Mouse (Mus musculus): ENCODE measurements around the gene Olfr987.
"Not testable (repeated sequence)": the region's sequence is repeated elsewhere in the genome, so short reads cannot be mapped to it uniquely, and the experiment has no call there.

The Olfr987 gene

GRCm38 (mm10) chr2:85339215-85339614, at the start of gene Olfr987:
Gene Olfr987 (minus strand): TSS chr2:85339315.
- not testable (repeated sequence) for DNase-seq (ENCODE audit: low spot score in 2 of 2)

DNA sequence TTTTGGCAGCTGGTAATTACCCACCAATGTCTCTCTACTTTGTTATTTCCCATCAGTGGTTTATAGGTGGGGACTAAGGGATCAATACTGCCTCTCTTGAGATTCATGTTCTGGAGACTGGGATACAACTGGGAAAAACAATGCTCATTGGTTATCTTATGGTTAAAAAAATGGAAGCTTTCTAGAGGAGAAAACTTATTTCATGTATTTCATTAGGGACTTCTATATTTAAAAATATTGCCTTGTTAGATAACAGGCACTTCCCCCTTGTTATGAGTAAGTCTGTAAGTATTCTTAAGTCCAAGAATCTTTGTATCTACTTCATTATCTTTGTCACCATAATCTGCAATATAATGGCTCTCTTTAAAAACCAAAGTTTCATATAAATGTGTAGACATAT, 24.0 kb upstream of the Olfr987 start, which contains the start of gene Olfr988:
TSS of gene Olfr988 (minus strand) at position 101 of the 400 bp plus-strand sequence.
- not testable (repeated sequence) for DNase-seq (ENCODE audit: low spot score in 2 of 2)

DNA sequence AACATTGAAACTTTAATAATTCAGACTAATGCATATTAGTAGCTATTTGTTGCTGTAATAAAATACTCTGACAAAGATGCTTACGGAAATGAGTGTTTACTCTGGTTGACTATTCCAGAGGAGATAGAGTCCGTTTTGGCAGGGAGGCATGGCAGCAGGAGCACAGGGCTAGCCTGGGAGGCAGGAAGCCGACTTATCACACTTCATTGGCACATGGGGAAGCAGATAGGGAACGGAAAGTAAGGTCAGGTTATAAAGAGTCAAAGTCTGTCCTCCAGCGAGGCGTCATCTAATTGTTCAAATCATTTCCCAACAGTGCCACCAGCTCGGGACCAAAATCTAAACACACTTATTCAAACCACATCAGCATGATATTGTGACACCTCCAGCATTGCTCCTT, 857 bp upstream of the Olfr987 start:
- no peak for DNase-seq (ENCODE audit: low spot score in 2 of 2)

- DNase-seq (ENCODE audit: low spot score in 2 of 2) = no peak
Observed at GRCm38 (mm10) chr2:85319106-85319505, 20.0 kb downstream of the Olfr987 start.

DNA sequence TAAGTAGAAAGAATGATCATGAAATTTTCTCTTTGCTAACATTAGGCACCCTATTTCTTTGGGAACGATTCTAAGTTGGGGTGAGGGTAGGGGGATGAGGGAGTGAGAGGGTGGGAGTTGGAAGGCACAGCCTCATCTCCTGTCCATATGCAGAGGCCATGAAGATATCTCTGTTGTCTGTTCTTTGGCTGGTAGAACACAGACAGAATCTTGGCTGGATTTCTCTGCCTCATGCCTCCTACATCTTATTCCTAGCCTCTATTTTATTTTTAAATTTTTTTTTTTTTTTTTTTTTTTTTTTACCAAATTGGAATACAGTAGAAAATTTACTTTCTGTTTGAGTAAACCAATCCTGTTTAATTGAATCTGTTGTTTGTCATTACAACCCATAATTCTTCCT, 53.7 kb downstream of the Olfr987 start:
- DNase-seq (ENCODE audit: low spot score in 2 of 2) = no peak

DNA sequence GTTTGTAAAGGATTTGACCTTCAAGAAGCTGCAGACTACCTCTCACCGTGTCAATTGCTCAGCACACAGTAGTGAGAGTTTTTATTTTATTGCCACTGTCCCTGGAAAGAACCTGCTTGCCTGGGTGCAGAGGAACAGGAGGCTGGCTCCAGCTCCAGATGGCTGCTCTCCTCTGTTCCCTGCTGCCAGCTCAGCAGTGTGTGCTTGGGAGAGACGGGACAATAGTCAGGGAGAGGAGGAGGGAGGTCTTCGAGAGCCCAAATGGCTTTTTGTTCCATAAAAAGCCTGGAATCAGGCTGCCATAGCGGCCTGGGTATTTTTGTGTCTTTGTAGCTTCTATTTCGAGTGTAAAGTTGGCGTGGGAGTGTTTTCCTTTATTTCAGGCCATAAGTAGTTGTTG, 54.5 kb downstream of the Olfr987 start:
- DNase-seq (ENCODE audit: low spot score in 2 of 2) = no peak

DNA sequence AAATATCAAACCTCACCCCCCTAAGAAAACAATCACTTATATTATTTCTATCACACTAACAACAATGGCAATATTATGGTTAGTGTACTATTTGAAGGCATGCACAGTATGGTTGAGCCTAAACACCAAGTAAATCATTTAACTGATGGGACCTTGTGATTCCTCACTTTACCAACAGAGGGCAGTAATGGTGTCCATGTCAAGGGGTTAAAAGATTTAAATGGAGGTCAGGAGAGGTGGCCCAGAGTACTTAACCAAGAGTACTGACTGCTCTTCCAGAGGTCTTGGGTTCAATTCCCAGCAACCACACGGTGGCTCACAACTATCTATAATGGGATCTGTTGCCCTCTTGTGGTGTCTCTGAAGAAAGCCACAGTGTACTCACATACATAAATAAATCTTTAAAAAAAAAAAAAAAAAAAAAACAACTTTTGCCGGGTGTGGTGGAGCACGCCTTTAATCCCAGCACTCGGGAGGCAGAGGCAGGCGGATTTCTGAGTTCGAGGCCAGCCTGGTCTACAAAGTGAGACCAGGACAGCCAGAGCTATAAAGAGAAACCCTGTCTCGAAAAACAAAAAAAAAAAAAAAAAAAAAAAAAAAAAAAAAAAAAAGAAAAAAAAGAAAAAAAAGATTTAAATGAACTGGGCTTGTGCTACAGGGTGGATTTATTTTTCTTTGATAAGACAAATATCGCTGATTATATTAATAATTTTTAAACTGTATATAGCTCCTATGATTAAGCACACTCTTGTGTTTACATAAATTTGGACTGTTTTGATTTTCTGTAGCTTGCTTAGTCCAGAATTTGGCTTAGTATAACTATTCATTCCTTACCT, 55.3 kb downstream of the Olfr987 start:
- no peak for DNase-seq (ENCODE audit: low spot score in 2 of 2)

DNA sequence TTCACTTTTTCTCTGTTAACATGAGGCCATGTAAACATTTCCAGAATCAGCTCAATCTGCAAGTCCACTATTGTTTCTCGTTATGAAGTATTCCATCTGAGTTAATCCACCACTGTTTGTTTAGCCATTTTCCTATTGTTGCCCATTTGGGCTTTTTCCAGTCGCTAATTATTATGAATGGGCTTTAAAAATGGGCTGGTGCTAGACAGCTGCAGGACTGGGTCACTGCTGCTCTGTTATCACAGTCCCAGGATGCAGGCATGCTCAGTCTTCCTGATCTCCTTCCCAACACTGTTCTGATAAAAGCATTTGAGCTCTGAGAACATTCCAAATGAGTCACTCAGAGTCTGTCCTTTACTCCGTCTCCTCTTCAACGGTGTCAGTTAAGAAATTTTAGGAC, 58.1 kb downstream of the Olfr987 start:
- DNase-seq (ENCODE audit: low spot score in 2 of 2) = no peak

All from thymus, postnatal 10 days (tissue).